Mouse (Mus musculus): ENCODE measurements around the gene Itgb7.
A peak's percentile ranks its signal among the peaks of the same experiment; 100 is the strongest.

Gene Itgb7

GRCm38 (mm10) chr15:102249251-102249691, 17.5 kb upstream of the Itgb7 start:
- no peak for DNase-seq (ENCODE audit: extremely low spot score, low read depth, low spot score)

DNA sequence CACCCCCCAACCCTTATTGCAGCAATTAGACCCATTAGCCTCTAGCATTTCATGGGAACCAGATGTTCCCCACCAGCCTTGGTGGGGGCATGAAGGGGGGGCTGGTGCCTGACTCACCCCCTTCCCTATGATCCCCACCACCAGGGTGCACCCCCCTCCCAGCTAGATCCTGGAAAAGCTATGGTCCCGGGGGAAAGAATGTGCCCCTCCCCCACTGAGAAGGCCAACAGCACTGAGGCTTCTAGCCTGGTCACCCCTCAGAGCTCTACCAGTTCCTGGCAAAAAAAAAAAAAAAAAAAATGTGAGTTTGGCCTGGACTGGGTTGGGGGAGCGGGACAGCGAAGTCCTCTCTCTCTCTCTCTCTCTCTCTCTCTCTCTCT, 17.1 kb upstream of the Itgb7 start:
- DNase-seq (ENCODE audit: extremely low spot score, low read depth, low spot score), result no peak

GRCm38 (mm10) chr15:102248131-102248811, 16.5 kb upstream of the Itgb7 start:
- DNase-seq (ENCODE audit: extremely low spot score, low read depth, low spot score), result no peak

DNA sequence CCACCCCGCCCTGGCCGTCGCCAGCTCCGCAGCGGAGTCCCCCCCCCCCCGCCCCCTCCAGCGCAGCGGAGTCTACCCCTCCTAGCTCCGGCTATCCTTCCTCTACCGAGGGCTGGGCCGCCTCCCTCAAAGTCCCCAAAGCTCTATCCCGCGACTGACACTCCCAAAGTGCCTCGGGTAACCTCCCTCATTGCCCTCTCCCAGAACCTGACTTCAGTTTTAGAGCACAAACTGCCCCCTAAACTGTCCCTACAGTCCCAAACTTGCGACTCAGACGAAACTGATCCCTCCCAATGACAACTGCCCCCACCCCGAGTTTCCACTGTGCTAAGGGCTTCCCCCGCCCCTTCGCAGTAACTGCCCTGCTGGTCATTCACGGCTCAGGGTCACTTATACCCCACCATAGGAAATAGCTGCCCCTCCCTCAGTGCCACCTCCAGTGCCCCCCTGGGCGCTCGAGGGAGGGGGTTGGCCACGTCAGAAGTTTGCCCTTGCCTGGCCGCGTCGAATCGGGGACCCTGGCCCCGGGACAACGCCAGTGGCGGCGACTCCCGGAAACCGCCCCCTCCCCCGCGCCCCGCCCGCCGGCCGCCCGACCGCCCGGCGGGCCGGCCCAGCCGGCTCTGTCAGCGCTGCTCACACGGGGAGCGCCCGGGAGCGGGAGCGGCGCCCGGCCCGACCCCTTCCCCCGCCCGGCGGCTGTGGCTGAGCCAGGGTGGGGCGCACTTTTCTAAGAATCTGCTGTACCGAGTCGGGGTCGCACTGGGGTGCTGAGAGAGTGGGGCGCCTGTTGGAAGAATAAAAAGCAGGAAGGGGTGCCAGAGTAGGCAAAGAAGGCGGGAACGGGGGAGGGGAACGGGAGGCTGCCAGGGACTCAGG, 15.7 kb upstream of the Itgb7 start:
- no peak for DNase-seq (ENCODE audit: extremely low spot score, low read depth, low spot score)

DNA sequence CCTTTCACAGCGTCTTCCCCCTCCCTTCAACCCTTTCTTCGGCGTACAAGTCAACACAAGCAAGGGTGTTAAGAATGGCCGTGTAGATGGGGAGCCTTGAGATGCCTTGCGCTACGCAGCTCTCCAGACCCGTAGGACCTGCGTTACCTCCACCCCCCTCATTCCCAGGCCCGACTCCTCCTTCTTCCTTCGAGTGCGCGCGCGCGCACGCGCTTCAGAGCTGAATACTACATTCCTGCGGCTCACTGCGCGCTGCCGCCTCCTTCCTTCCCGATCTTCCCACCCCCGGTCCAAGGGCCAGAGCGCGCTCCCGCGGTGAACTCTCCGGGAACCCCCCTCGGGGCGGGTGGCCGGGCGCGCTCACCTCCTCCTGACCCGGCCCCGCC, 15.1 kb upstream of the Itgb7 start:
- DNase-seq (ENCODE audit: extremely low spot score, low read depth, low spot score), result peak; percentile 91

GRCm38 (mm10) chr15:102245891-102246741, 14.4 kb upstream of the Itgb7 start:
- no peak for DNase-seq (ENCODE audit: extremely low spot score, low read depth, low spot score)

- DNase-seq (ENCODE audit: extremely low spot score, low read depth, low spot score), result no peak
These were observed 13.7 kb upstream of the Itgb7 start for GRCm38 (mm10) chr15:102245461-102245881.

- no peak for DNase-seq (ENCODE audit: extremely low spot score, low read depth, low spot score)
These were observed 12.8 kb upstream of the Itgb7 start for GRCm38 (mm10) chr15:102244306-102245191.

DNA sequence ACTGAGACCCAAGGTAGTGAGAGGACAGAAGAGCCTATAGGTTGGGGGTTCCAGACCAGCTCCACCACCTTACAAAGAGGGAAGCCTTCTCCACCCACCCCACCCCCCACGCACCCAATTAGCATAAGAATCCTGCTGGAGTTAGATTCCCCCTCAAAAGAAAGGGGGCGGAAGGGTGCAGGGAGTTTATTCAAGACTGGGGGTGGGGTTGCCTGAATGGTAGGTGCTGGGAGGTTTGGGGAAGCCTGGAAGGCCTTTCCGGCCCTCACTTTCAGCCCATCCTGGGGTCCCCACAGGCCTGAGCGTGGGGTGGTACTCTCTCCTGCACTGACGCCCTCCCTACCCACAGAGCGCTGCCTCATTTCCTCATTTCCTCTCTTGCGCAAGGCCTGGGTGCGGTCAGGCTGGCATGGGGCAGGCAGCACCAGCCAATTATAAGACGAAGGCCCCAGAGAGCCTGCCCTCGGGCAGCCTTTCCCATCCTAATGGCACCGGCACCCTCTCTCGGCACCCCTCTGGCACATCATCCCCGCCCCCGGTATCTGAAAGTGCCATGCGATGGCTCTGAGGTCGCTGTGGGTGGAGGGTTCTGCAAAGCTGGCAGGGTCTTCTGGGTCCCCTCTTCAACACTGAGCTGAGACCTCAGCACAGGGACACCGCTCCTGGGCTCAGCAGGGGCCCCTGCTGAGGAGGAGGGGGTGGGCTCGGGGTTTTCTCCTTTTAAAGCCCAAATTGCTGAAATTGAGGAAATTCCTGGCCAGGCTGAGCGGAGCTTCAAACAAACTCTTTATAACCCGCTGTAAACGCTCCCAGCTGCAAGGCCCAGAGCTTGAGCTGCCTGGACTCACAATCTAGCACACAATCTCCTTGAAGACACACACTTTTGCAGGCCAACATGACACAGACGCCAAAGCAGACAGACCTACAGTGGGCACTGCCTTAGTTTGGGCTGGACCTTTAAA, 11.8 kb upstream of the Itgb7 start:
- DNase-seq (ENCODE audit: extremely low spot score, low read depth, low spot score), result no peak

- no peak for DNase-seq (ENCODE audit: extremely low spot score, low read depth, low spot score)
These were observed 10.9 kb upstream of the Itgb7 start for GRCm38 (mm10) chr15:102242404-102243228.

- DNase-seq (ENCODE audit: extremely low spot score, low read depth, low spot score), result no peak
These were observed 8.9 kb upstream of the Itgb7 start for GRCm38 (mm10) chr15:102240607-102241006.

- DNase-seq (ENCODE audit: extremely low spot score, low read depth, low spot score), result no peak
These were observed 8.1 kb upstream of the Itgb7 start for GRCm38 (mm10) chr15:102239851-102240250.

DNA sequence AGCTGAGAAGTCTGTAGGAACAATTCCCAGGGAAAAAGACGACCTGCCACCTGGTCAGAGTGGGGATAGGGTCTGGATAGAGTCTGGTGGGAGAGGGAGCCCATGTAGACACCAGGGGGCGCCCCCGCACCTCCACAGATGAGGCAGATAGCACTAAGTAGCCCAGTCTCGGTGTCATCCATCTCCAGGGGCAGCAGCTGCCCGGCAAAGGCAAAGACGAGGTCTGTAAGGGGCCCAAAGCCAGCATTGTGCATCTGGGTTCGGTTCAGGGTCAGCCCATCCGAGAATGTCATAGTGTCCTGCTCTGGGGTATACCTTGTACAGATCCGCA, 7.5 kb upstream of the Itgb7 start:
- no peak for DNase-seq (ENCODE audit: extremely low spot score, low read depth, low spot score)

DNA sequence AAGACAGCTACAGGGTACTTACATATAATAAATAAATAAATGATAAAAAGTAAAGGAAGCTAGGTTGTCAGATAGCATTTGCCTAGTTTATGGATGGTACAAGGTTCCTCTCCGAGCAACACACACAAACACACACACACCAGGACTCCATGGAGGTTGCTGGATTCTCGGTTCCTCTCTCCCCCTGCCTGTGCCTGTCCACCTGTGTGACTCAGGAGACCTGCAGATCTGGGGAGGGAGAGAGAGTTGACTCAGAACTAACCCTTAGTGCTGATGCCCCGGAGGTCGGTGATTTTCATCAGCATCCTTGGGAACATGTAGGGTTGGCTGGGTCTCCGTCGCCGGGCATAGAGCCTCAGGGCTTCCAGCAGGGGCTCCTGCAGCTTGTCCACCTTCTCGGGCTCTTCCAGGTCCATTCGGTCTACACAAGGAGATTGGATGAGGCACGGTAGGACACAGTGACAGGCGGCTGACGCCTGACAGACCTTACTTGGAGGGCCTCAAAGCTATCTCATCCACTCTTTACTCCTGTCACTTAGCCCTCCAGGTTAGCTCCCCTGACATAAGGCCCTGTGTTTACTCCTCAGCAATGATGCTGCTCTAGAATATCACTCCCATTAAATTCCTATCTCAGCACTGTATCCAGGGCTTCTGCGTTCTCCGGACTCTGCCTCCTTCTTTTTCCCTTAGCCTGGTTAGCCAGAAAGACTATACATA, 7.0 kb upstream of the Itgb7 start:
- DNase-seq (ENCODE audit: extremely low spot score, low read depth, low spot score), result no peak

- no peak for DNase-seq (ENCODE audit: extremely low spot score, low read depth, low spot score)
These were observed 3.8 kb upstream of the Itgb7 start for GRCm38 (mm10) chr15:102235371-102236027.

DNA sequence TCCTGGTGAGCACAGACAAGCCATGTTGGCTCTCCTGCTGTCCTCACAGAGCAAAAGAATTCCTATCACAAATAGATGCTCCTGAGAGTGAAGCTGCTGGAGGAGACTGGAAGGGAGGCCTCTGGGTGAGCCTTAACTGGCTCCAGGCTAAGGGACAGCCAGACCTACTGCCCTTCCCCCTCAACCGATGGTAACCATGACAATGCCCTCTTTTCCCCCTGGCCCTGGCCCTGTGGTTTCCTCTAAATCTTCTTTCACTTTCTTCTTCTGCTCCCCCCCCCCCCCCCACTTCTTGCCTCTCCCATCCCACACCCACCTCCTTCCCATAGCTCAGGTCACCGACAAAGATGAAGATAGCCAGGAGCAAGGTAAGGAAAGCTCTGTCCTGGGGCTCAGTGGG, 2.2 kb upstream of the Itgb7 start:
- DNase-seq (ENCODE audit: extremely low spot score, low read depth, low spot score), result no peak

GRCm38 (mm10) chr15:102232764-102233163, 1.0 kb upstream of the Itgb7 start:
- no peak for DNase-seq (ENCODE audit: extremely low spot score, low read depth, low spot score)

All from hindlimb bud, embryonic 11.5 days (tissue).